Mouse (Mus musculus): ENCODE data around the gene Ccdc142. TPM values are rescaled to one million over a fixed set of nuclear protein-coding genes. Genes with fewer than 3 reads are reported as not detected.

Ccdc142 gene
- total and polyA plus RNA-seq, 3 experiments, result 3.4 to 6.3 (median 4.4) TPM

DNA sequence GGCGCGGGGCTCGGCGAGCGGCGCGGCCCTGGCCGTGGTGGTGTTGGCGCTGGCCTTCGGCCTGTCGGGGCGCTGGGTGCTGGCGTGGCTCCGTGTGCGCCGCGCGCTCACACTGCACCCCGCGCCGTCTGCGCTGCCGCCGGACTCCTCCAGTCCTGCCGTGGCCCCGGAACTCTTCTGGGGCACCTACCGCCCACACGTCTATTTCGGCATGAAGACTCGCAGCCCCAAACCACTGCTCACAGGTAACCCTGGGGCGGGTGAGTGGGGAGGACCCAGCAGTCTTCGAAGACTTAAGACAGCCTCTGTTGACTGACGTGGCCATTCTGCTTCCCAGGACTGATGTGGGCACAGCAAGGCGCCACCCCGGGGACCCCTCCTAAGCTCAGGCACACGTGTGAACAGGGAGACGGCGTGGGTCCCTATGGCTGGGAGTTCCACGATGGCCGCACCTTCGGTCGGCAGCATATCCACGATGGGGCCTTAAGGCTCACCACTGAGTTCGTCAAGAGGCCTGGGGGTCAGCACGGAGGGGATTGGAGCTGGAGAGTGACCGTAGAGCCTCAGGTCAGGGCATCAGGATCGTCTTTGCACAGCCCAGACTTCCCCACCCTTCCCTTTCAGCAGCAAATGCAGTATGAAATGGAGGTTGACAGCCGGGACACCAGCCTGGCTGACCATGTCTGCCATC, 14.4 kb downstream of the Ccdc142 start:
- Histone ChIP-seq H3K36me3 (replicated peaks) (peaks cover 70% of the 10 kb centered on the region), H3K27me3 (ENCODE audit: insufficient read depth, low read length) (no peaks in the 10 kb centered on the region), H3K4me3 (ENCODE audit: low read depth, low read length) (peak overlapping the region; percentile 94), H3K4me1 (ENCODE audit: insufficient read depth, low read depth, low read length) (peaks cover 81% of the 10 kb centered on the region), H3K9me3 (replicated peaks) (no peaks in the 10 kb centered on the region)
- peak; percentile 44 for DNase-seq (ENCODE audit: low spot score)
- TF ChIP-seq GATA2 (IDR thresholded peaks at IDR 0.05; ENCODE audit: borderline replicate concordance, low read depth, low read length) (no peak), TAL1 (conservative IDR thresholded peaks at IDR 0.05; ENCODE audit: low read depth, low read length) (no peak), GATA1 (IDR thresholded peaks at IDR 0.05; ENCODE audit: borderline replicate concordance, low read length) (no peak), POLR2AphosphoS5 (IDR thresholded peaks at IDR 0.05; ENCODE audit: insufficient replicate concordance, low read depth, low read length) (no peak)
- no peak for ATAC-seq (ENCODE audit: extremely low read depth, insufficient number of reproducible peaks, low FRiP score, poor library complexity, severe bottlenecking)

DNA sequence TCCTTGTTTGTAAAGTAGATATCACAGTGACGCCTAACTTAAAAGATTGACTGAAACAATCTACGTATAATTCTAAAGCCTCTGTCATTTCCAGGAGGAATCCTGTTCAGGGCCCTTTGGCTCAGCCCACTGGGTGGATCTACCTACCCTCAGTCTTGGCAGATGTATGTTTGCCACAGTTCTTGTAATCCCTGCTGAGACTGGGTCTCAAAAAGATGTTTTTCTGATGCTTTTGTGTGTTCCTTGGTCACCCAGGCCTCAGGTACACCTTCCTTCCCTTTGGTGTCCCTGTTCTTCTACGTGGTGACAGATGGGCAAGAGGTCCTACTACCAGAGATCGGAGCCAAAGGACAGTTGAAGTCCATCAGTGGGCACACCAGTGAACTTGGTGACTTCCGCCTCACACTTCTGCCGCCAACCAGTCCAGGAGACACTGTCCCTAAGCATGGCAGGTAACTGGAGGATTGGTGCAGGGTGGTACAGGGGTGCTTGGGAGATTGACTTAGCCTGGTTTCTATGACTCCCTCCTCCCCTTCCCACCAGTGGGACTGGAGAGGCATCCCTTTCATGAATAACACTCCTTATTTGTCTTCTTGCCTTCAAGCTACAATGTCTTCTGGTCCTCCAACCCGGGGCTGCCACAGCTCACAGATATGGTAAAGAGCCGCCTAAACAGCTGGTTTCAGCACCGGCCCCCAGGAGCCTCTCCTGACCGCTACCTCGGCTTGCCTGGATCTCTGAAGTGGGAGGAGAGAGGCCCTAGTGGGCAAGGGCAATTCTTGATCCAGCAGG, 15.2 kb downstream of the Ccdc142 start:
- Histone ChIP-seq H3K4me3 (ENCODE audit: low read depth, low read length) (peak overlapping the region; percentile 94), H3K4me1 (ENCODE audit: insufficient read depth, low read depth, low read length) (peaks cover 76% of the 10 kb centered on the region), H3K36me3 (replicated peaks) (peaks cover 63% of the 10 kb centered on the region), H3K9me3 (replicated peaks) (no peaks in the 10 kb centered on the region), H3K27me3 (ENCODE audit: insufficient read depth, low read length) (no peaks in the 10 kb centered on the region)
- ATAC-seq (ENCODE audit: extremely low read depth, insufficient number of reproducible peaks, low FRiP score, poor library complexity, severe bottlenecking) (no peak), DNase-seq (ENCODE audit: low spot score) (no peak)
- no peak for TF ChIP-seq POLR2AphosphoS5 (IDR thresholded peaks at IDR 0.05; ENCODE audit: insufficient replicate concordance, low read depth, low read length)
- TF ChIP-seq CTCF (IDR thresholded peaks at IDR 0.05; ENCODE audit: low read depth, low read length), result no peak
- no peak for TF ChIP-seq TAL1 (conservative IDR thresholded peaks at IDR 0.05; ENCODE audit: low read depth, low read length)
- TF ChIP-seq GATA1 (IDR thresholded peaks at IDR 0.05; ENCODE audit: borderline replicate concordance, low read length), result no peak

DNA sequence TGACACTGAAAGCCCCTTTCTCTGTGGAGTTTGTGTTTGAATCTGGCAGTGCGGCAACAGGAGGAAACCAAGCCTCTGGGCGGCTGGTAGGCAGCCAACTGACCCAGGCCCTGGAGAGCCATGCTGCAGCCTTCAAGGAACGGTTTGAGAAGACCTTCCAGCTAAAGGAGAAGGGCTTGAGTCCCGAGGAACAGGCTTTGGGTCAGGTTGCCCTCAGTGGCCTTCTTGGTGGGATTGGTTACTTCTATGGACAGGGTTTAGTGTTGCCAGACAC, 15.7 kb downstream of the Ccdc142 start:
- TF ChIP-seq GATA2 (IDR thresholded peaks at IDR 0.05; ENCODE audit: borderline replicate concordance, low read depth, low read length) (no peak), TAL1 (conservative IDR thresholded peaks at IDR 0.05; ENCODE audit: low read depth, low read length) (no peak), GATA1 (IDR thresholded peaks at IDR 0.05; ENCODE audit: borderline replicate concordance, low read length) (no peak), POLR2AphosphoS5 (IDR thresholded peaks at IDR 0.05; ENCODE audit: insufficient replicate concordance, low read depth, low read length) (no peak)
- ATAC-seq (ENCODE audit: extremely low read depth, insufficient number of reproducible peaks, low FRiP score, poor library complexity, severe bottlenecking), result no peak
- Histone ChIP-seq H3K4me3 (ENCODE audit: low read depth, low read length) (peak overlapping the region; percentile 94; the same call in 1 of the 2 replicates), H3K36me3 (replicated peaks) (peaks cover 62% of the 10 kb centered on the region), H3K4me1 (ENCODE audit: insufficient read depth, low read depth, low read length) (peaks cover 77% of the 10 kb centered on the region), H3K27me3 (ENCODE audit: insufficient read depth, low read length) (no peaks in the 10 kb centered on the region), H3K9me3 (replicated peaks) (no peaks in the 10 kb centered on the region)
- no peak for DNase-seq (ENCODE audit: low spot score)

DNA sequence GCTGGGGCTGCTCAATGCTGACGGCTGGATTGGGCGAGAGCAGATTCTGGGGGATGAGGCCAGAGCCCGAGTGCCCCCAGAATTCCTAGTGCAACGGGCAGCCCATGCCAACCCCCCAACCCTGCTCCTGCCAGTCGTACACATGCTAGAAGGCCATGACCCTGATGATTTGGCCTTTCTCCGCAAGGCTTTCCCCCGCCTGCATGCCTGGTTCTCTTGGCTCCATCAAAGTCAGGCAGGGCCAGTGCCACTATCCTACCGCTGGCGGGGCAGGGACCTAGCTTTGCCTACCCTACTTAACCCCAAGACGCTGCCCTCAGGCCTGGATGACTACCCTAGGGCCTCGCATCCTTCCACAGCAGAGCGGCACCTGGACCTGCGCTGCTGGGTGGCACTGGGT, 16.2 kb downstream of the Ccdc142 start:
- no peaks in the 10 kb centered on the region for H3K27me3 ChIP-seq (ENCODE audit: insufficient read depth, low read length)
- peaks cover 79% of the 10 kb centered on the region for H3K4me1 ChIP-seq (ENCODE audit: insufficient read depth, low read depth, low read length)
- peak overlapping the region; percentile 46; the same call in 1 of the 2 replicates for H3K4me3 ChIP-seq (ENCODE audit: low read depth, low read length)
- no peak for ATAC-seq (ENCODE audit: extremely low read depth, insufficient number of reproducible peaks, low FRiP score, poor library complexity, severe bottlenecking)
- no peak for DNase-seq (ENCODE audit: low spot score)
- no peaks in the 10 kb centered on the region for H3K9me3 ChIP-seq (replicated peaks)
- TF ChIP-seq GATA1 (IDR thresholded peaks at IDR 0.05; ENCODE audit: borderline replicate concordance, low read length) (no peak), TAL1 (conservative IDR thresholded peaks at IDR 0.05; ENCODE audit: low read depth, low read length) (no peak), CTCF (IDR thresholded peaks at IDR 0.05; ENCODE audit: low read depth, low read length) (no peak), POLR2AphosphoS5 (IDR thresholded peaks at IDR 0.05; ENCODE audit: insufficient replicate concordance, low read depth, low read length) (no peak), GATA2 (IDR thresholded peaks at IDR 0.05; ENCODE audit: borderline replicate concordance, low read depth, low read length) (no peak)
- peaks cover 61% of the 10 kb centered on the region for H3K36me3 ChIP-seq (replicated peaks)

DNA sequence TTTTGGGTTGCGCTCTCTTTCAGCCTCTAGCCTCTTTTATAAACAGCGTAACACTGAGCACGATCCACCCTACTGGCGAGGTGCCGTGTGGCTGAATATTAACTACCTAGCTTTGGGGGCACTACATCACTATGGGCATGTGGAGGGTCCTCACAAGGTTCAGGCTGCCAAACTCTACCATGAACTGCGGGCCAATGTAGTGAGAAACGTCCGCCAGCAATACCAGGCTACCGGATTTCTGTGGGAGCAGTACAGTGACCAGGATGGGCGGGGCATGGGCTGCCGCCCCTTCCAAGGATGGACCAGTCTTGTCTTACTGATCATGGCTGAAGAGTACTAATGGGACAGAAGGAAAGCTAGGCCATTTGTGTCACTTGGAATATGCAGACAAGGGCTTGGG, 17.0 kb downstream of the Ccdc142 start:
- TF ChIP-seq GATA2 (IDR thresholded peaks at IDR 0.05; ENCODE audit: borderline replicate concordance, low read depth, low read length) (no peak), CTCF (IDR thresholded peaks at IDR 0.05; ENCODE audit: low read depth, low read length) (no peak), POLR2AphosphoS5 (IDR thresholded peaks at IDR 0.05; ENCODE audit: insufficient replicate concordance, low read depth, low read length) (no peak), GATA1 (IDR thresholded peaks at IDR 0.05; ENCODE audit: borderline replicate concordance, low read length) (no peak), TAL1 (conservative IDR thresholded peaks at IDR 0.05; ENCODE audit: low read depth, low read length) (no peak)
- H3K4me1 ChIP-seq (ENCODE audit: insufficient read depth, low read depth, low read length), result peaks cover 81% of the 10 kb centered on the region
- H3K4me3 ChIP-seq (ENCODE audit: low read depth, low read length), result no peak overlapping the region; the same call in 1 of the 2 replicates
- H3K27me3 ChIP-seq (ENCODE audit: insufficient read depth, low read length), result no peaks in the 10 kb centered on the region
- DNase-seq (ENCODE audit: low spot score), result no peak
- ATAC-seq (ENCODE audit: extremely low read depth, insufficient number of reproducible peaks, low FRiP score, poor library complexity, severe bottlenecking), result no peak
- H3K9me3 ChIP-seq (replicated peaks), result no peaks in the 10 kb centered on the region
- peaks cover 62% of the 10 kb centered on the region for H3K36me3 ChIP-seq (replicated peaks)
